ENCODE assay signal across 14 mouse cellular contexts in the genomic region with DNA sequence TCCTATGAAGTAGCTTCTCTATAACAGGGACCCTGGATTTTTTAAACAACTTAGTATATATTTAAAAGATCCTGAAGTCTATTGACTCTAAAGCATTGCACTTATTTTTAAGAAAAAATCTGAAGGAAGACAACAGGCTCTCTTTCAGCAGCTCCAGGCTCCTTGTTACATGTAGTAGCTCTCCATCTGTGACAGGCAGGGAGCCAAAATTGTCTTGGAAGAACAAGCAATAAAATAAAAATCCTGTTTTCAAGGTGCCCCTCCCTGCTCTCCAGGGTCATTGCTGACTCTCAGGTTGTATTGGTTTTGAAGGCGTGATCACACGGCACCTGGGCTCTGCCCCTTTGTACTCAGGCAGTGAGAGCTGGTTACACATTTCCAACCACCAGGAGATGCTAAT.
DNase-seq lines count a peak whose midpoint lies in the region; ATAC-seq and TF ChIP-seq lines count a peak whose summit lies in the region.
"Had no signal": no experiment of that assay in that cellular context is flagged by ENCODE, and none has a peak within 500 bp of the region (broad histone marks: within the 10 kb centered on the region; RNA-seq: fewer than 3 reads in every experiment).

No protein-coding gene starts in this region.

- no peak overlapping the region for H3K4me3 ChIP-seq in forebrain, embryonic 14.5 days (ENCODE audit: low read depth, low read length)
- no peak overlapping the region for H3K4me3 ChIP-seq in forebrain, embryonic 15.5 days
- H3K4me3 ChIP-seq in left cerebral cortex, adult 2 months, result no peak overlapping the region
- no peak overlapping the region for H3K4me3 ChIP-seq in lung, adult 2 months (replicated peaks; ENCODE audit: extremely low read depth, low read depth, low read length)
- H3K4me3 ChIP-seq: heart, embryonic 10.5 days; hindbrain, embryonic 13.5 days; limb, embryonic 13.5 days had no signal

- TF ChIP-seq POLR2A in lung, adult 2 months (IDR thresholded peaks at IDR 0.05; ENCODE audit: borderline replicate concordance, extremely low read depth, low read depth, low read length), result no peak

- no peaks in the 10 kb centered on the region for H3K36me3 ChIP-seq in forebrain, embryonic 14.5 days (ENCODE audit: control insufficient read depth, insufficient read depth, low read length)
- no peaks in the 10 kb centered on the region for H3K36me3 ChIP-seq in forebrain, embryonic 15.5 days
- H3K36me3 ChIP-seq: heart, embryonic 10.5 days; hindbrain, embryonic 13.5 days; limb, embryonic 13.5 days had no signal

- TF ChIP-seq CTCF in left cerebral cortex, adult 2 months (IDR thresholded peaks at IDR 0.05), result peak; percentile 4; the same call in 1 of the 2 replicates
- TF ChIP-seq CTCF in lung, adult 2 months (IDR thresholded peaks at IDR 0.05; ENCODE audit: insufficient read depth, low read length), result no peak

- no peak overlapping the region for H3K4me2 ChIP-seq in forebrain, embryonic 14.5 days (ENCODE audit: low read length)
- no peak overlapping the region for H3K4me2 ChIP-seq in forebrain, embryonic 15.5 days (replicated peaks)
- H3K4me2 ChIP-seq: hindbrain, embryonic 13.5 days; limb, embryonic 13.5 days; lung, embryonic 14.5 days had no signal

- WGBS in forebrain, embryonic 14.5 days, result 93% methylated on average over 2 of the region's 2 CpGs
- 91% methylated on average over 2 of the region's 2 CpGs for WGBS in forebrain, embryonic 15.5 days
- 74% methylated on average over 2 of the region's 2 CpGs for WGBS in lung, adult 2 months

- no peaks in the 10 kb centered on the region for H3K4me1 ChIP-seq in forebrain, embryonic 14.5 days (ENCODE audit: control insufficient read depth, insufficient read depth, low read length)
- H3K4me1 ChIP-seq in forebrain, embryonic 15.5 days, result no peaks in the 10 kb centered on the region
- H3K4me1 ChIP-seq in lung, adult 2 months (ENCODE audit: control insufficient read depth, insufficient read depth, low read length), result no peaks in the 10 kb centered on the region
- H3K4me1 ChIP-seq: heart, embryonic 10.5 days; limb, embryonic 13.5 days had no signal

- no peak for ATAC-seq in forebrain, embryonic 14.5 days
- no peak for ATAC-seq in forebrain, embryonic 15.5 days (replicated peaks)
- ATAC-seq in megakaryocyte-erythroid progenitor cell, adult 5-6 weeks (replicated peaks; ENCODE audit: low FRiP score, low TSS enrichment, poor library complexity, severe bottlenecking), result no peak

- DNase-seq in forebrain, embryonic 14.5 days (ENCODE audit: low spot score), result peak; percentile 30
- peak; percentile 41 for DNase-seq in layer of hippocampus, adult 11-12 months (ENCODE audit: low spot score)
- DNase-seq in left cerebral cortex, adult 2 months (ENCODE audit: extremely low spot score in 1 of 2, low spot score in 2 of 2), result peak; percentile 10 to 13
- peak; percentile 62 for DNase-seq in right cerebral cortex, postnatal 4 days
- DNase-seq in adrenal gland, postnatal 10 days, result no peak
- DNase-seq in lung, adult 2 months, result no peak
- DNase-seq: kidney, adult 2 months; lung, embryonic 14.5 days; thymus, postnatal 36 days had no signal

- no peaks in the 10 kb centered on the region for H3K27me3 ChIP-seq in forebrain, embryonic 14.5 days (replicated peaks; ENCODE audit: control insufficient read depth, insufficient read depth, low read length)
- H3K27me3 ChIP-seq in forebrain, embryonic 15.5 days, result no peaks in the 10 kb centered on the region
- H3K27me3 ChIP-seq: limb, embryonic 13.5 days had no signal

- H3K9ac ChIP-seq in forebrain, embryonic 14.5 days (ENCODE audit: low read length), result no peak overlapping the region
- H3K9ac ChIP-seq in forebrain, embryonic 15.5 days (replicated peaks), result no peak overlapping the region
- H3K9ac ChIP-seq: hindbrain, embryonic 13.5 days; limb, embryonic 13.5 days; lung, embryonic 14.5 days had no signal

- intact Hi-C loops in left cerebral cortex, adult 2 months (cut with DNase I), result no loop called here

- H3K9me3 ChIP-seq in forebrain, embryonic 14.5 days (replicated peaks; ENCODE audit: control insufficient read depth, low read length), result no peaks in the 10 kb centered on the region
- no peaks in the 10 kb centered on the region for H3K9me3 ChIP-seq in forebrain, embryonic 15.5 days
- H3K9me3 ChIP-seq: heart, embryonic 10.5 days; hindbrain, embryonic 13.5 days; limb, embryonic 13.5 days had no signal

- no peak overlapping the region for H3K27ac ChIP-seq in forebrain, embryonic 14.5 days (ENCODE audit: low read depth, low read length)
- no peak overlapping the region for H3K27ac ChIP-seq in forebrain, embryonic 15.5 days (replicated peaks)
- no peak overlapping the region for H3K27ac ChIP-seq in left cerebral cortex, adult 2 months
- H3K27ac ChIP-seq: heart, embryonic 10.5 days; hindbrain, embryonic 13.5 days; limb, embryonic 13.5 days had no signal

Comparison
In these comparisons a context has a peak if more than half of its experiments do, and no peak if none do; other contexts are left out.
1. DNase-seq: peak in forebrain, embryonic 14.5 days (single experiment), layer of hippocampus, adult 11-12 months (single experiment), left cerebral cortex, adult 2 months (2 of 2) and right cerebral cortex, postnatal 4 days (single experiment); none in adrenal gland, postnatal 10 days (single experiment) and lung, adult 2 months (single experiment).